Mouse (Mus musculus) midbrain, embryonic 11.5 days (tissue): Measurements from ENCODE around the gene Mfsd11. TPM values are rescaled to one million over a fixed set of nuclear protein-coding genes. Genes with fewer than 3 reads are reported as not detected.

ENCODE experiments used
- ATAC-seq: fragments of 200-750 bp; cut with Nextera tagmentation; 2 replicates; pipeline ENCODE4 v1.8.0; 2017; ENCODE audit warnings: moderate TSS enrichment, moderate library complexity; ENCODE audit not compliant: low FRiP score
- DNase-seq: peaks from one replicate; pipeline ENCODE4 v3.0.0; 2015; ENCODE audit warnings: low spot score; ENCODE audit errors: missing footprints
- H3K27ac ChIP-seq: fragments of 300-500 bp; sonication (generic); 2 replicates; pipeline ENCODE4 v1.5.1; 2014; ENCODE audit warnings: low read depth, low read length
- H3K27me3 ChIP-seq: fragments of 300-500 bp; sonication (generic); 2 replicates; pipeline ENCODE4 v1.6.1; 2014; ENCODE audit warnings: mild to moderate bottlenecking, low read length, moderate library complexity, mixed read lengths; ENCODE audit not compliant: control insufficient read depth, insufficient read depth
- H3K36me3 ChIP-seq: fragments of 300-500 bp; sonication (generic); 2 replicates; pipeline ENCODE4 v1.6.1; 2014; ENCODE audit warnings: mild to moderate bottlenecking, low read length, moderate library complexity, mixed read lengths; ENCODE audit not compliant: control insufficient read depth, insufficient read depth
- H3K4me1 ChIP-seq: fragments of 300-500 bp; sonication (generic); 2 replicates; pipeline ENCODE4 v1.6.1; 2014; ENCODE audit warnings: low read length; ENCODE audit not compliant: control insufficient read depth, insufficient read depth
- H3K4me2 ChIP-seq: fragments of 300-500 bp; sonication (generic); 2 replicates; pipeline ENCODE4 v1.6.1; 2014; ENCODE audit warnings: mild to moderate bottlenecking, moderate library complexity
- H3K4me3 ChIP-seq: fragments of 300-500 bp; sonication (generic); 2 replicates; pipeline ENCODE4 v1.5.1; 2014; ENCODE audit warnings: low read depth, low read length
- H3K9ac ChIP-seq: fragments of 300-500 bp; sonication (generic); 2 replicates; pipeline ENCODE4 v1.6.1; 2014; ENCODE audit warnings: low read length
- H3K9me3 ChIP-seq: fragments of 300-500 bp; sonication (generic); 2 replicates; pipeline ENCODE4 v1.6.1; 2016; ENCODE audit warnings: low read length; ENCODE audit not compliant: control insufficient read depth
- WGBS: fragments of 180-500 bp; shearing (Covaris S2); extraction: QIAGEN DNeasy Blood & Tissue Kit; methylation state at CpG from one replicate; pipeline ENCODE4 v1.1.7; 2014; 5-methylcytosine and 5-hydroxymethylcytosine counted together
- polyA plus RNA-seq: library from polyadenylated mRNA; unstranded; fragments of >200 nt; fragmentation: Nextera tagmentation; extraction: Ambion mirVana; gene quantifications from 2 replicates; pipeline ENCODE4 v1.2.1, GENCODE M21; 2014

Mfsd11 gene
- polyA plus RNA-seq, 1 experiment from 2014 or later = 30.3 TPM

GRCm38 (mm10) chr11:116810528-116810927, 41.7 kb upstream of the Mfsd11 start:
- Histone ChIP-seq H3K4me2 (peak overlapping the region; percentile 49), H3K4me1 (peaks cover 51% of the 10 kb centered on the region), H3K4me3 (no peak overlapping the region), H3K27me3 (no peaks in the 10 kb centered on the region), H3K27ac (peak overlapping the region; percentile 94), H3K9ac (peak overlapping the region; percentile 63), H3K36me3 (no peaks in the 10 kb centered on the region), H3K9me3 (no peaks in the 10 kb centered on the region)
- ATAC-seq (no peak), DNase-seq (no peak)
- WGBS = 32% methylated on average over 11 of the region's 11 CpGs

GRCm38 (mm10) chr11:116810983-116811901, 41.0 kb upstream of the Mfsd11 start:
- peaks cover 56% of the 10 kb centered on the region for H3K4me1 ChIP-seq
- H3K4me2 ChIP-seq = peak overlapping the region; percentile 49
- H3K9me3 ChIP-seq = no peaks in the 10 kb centered on the region
- H3K36me3 ChIP-seq = no peaks in the 10 kb centered on the region
- H3K27me3 ChIP-seq = no peaks in the 10 kb centered on the region
- H3K4me3 ChIP-seq = peak overlapping the region; percentile 28
- peak overlapping the region; percentile 94 for H3K27ac ChIP-seq
- DNase-seq = peak; percentile 96
- WGBS = 5% methylated on average over 30 of the region's 32 CpGs
- H3K9ac ChIP-seq = peak overlapping the region; percentile 63
- peak; percentile 90 for ATAC-seq

DNA sequence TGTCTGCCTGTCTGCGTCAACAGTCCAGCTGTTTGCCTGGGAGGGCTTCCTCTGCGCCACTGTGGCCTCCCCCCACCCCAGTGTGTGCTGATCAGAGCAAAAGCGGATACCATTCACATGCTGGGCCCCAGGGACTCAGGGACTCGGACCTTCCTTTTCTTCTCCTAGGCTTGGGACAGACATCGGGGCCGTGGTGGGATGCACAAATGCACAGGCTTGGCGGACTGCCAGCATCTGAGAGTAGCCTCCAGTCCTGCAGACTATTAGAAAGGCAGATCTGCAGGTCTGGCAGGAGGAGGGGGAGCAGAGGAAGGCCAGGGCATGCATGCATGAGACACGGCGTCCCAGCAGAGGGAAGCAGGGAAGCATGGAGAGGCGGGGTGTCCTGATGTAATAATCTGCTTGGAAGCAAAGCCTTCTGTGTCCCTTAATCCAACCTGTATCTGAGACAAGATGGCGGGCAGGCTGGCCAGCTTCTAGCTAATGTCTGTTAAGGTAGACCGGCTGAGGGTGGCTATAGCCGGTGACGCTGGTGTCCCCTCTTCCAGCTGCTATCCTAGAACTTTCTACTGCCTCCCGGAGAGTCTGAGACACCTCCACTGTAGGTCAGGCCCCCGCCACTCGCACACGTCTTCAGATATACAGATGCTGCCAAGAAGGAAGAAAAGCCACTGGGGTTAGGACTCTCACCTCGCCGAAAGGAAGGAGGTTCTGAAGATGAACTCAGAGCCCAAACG, 39.3 kb upstream of the Mfsd11 start:
- peak overlapping the region; percentile 94 for H3K27ac ChIP-seq
- H3K4me1 ChIP-seq = peaks cover 56% of the 10 kb centered on the region
- ATAC-seq = peak; percentile 27
- H3K9me3 ChIP-seq = no peaks in the 10 kb centered on the region
- H3K4me3 ChIP-seq = peak overlapping the region; percentile 10; the same call in 1 of the 2 replicates
- H3K9ac ChIP-seq = peak overlapping the region; percentile 27; the same call in 1 of the 2 replicates
- H3K36me3 ChIP-seq = no peaks in the 10 kb centered on the region
- 40% methylated on average over 21 of the region's 21 CpGs for WGBS
- no peaks in the 10 kb centered on the region for H3K27me3 ChIP-seq
- peak; percentile 93 for DNase-seq
- H3K4me2 ChIP-seq = peak overlapping the region; percentile 25; the same call in 1 of the 2 replicates

DNA sequence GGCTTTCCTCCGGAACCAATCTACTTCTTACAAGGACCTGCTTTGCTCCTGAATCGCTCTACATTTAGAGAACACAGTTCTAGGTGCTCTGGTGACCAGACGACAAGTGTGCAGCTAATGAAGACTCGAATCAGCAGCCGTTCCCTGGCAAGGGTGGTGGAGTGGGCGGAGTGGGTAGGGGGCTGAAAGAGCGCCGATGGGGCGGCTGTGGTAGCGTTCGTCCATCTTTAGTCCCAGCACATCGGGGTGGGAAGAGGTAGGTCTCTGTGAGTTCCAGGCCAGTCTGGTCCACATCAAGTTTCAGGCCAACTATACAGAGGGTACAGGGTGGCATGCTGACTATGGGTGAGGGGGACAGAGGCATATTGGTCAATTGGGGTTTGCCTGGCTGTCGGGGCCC, 38.6 kb upstream of the Mfsd11 start:
- ATAC-seq (no peak), DNase-seq (peak; percentile 88)
- Histone ChIP-seq H3K4me2 (0 out of 2 replicates have a peak overlapping the region, but pooled peaks have one; percentile 19), H3K36me3 (no peaks in the 10 kb centered on the region), H3K27me3 (no peaks in the 10 kb centered on the region), H3K9me3 (no peaks in the 10 kb centered on the region), H3K4me1 (peaks cover 56% of the 10 kb centered on the region), H3K4me3 (no peak overlapping the region), H3K27ac (peak overlapping the region; percentile 94), H3K9ac (peak overlapping the region; percentile 7; the same call in 1 of the 2 replicates)
- WGBS = 69% methylated on average over 13 of the region's 13 CpGs

DNA sequence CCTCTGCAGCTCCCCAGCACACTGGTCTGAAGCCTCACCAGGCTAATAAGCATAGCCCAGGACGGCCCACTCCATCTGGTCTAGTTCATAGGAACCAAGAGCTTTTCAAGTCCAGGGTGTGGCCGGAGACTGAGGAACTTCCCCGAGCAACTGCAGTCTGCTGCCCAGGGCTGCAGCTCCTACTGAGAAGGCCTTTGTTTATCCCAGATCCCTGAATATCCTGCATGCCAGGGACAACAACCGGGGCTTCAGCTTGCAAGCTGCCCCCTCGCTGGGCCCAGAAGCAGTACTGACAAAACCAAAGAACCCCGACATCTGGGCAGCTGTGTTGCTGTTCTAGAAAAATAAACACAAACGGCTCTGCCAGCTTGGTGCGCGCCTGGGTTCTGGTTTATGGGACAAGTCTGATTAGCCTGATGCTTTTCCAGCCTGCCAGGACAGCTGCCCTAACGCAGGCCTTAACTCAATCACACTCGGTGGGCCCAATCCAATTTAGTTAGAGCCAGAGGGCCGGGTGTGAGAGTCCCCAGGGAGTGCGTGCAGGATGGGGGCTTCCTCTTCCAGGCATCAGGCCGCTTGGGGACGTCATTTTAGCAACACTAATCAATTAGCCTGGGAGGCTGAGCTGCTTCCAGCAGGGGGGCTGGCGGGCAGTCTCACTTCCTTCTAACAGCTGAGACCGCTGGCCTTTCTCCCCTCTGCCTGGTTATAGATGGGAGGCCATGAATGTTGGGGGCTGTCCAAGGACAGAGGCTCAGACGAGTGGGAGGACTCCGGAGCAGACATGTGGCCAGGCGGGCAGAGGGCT, 38.0 kb upstream of the Mfsd11 start:
- Histone ChIP-seq H3K36me3 (no peaks in the 10 kb centered on the region), H3K4me1 (peaks cover 56% of the 10 kb centered on the region), H3K27me3 (no peaks in the 10 kb centered on the region), H3K27ac (peak overlapping the region; percentile 94), H3K4me2 (peak overlapping the region; percentile 20; the same call in 1 of the 2 replicates), H3K9ac (peak overlapping the region; percentile 49), H3K9me3 (no peaks in the 10 kb centered on the region), H3K4me3 (no peak overlapping the region)
- ATAC-seq (no peak; the same call in 1 of the 2 replicates), DNase-seq (peak; percentile 96)
- whole genome bisulfite sequencing = 5% methylated on average over 20 of the region's 20 CpGs

DNA sequence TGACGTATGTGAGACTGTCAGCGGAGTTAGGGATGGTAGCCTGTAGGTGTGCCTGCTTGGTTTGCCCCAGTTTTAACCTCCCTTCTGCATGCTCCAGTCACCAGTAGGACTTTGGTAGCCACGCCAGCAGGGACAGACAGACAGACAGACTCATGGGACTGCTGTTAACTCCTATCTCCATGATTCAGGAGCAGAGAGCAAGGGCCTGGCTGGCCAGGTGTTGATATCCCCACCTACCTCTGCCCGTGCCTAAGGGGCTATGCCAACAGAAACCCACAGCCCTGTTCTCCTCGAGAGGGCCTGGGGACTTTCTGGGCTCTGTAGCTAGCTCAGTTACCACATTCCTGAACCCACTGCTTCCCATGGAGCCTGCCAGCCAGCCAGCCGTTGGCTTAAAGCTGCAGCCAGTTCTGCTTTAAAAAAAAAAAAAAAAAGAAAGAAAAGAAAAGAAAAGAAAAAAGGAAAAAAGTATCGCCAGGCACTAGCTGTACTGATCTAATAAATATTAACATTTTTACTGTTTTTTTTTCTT, 37.3 kb upstream of the Mfsd11 start:
- WGBS = 26% methylated on average over 7 of the region's 7 CpGs
- Histone ChIP-seq H3K4me1 (peaks cover 55% of the 10 kb centered on the region), H3K4me2 (peak overlapping the region; percentile 20; the same call in 1 of the 2 replicates), H3K27me3 (no peaks in the 10 kb centered on the region), H3K27ac (peak overlapping the region; percentile 94), H3K9ac (peak overlapping the region; percentile 49; the same call in 1 of the 2 replicates), H3K4me3 (no peak overlapping the region), H3K9me3 (no peaks in the 10 kb centered on the region), H3K36me3 (no peaks in the 10 kb centered on the region)
- no peak for ATAC-seq
- peak; percentile 90 for DNase-seq

DNA sequence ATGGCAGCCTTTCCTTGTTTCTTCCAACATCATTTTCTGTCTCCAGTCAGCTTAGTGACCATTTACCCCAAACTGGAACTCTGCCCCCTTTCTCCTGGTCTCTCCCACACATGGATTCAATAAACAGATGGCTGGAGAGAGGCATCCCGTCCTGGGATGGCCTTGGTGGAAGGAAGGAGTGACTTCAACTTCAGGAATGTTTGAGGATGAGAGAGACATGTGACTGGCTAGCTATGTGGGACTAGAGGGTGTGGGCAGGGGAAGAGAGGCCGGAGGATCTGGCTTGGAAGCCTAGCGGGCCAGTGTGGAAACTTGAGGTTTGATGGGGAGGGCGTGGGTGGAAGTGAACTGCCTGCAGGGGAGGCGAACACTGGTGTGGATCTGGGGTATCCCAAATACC, 35.5 kb upstream of the Mfsd11 start:
- H3K9me3 ChIP-seq = no peaks in the 10 kb centered on the region
- H3K4me3 ChIP-seq = no peak overlapping the region
- WGBS = 77% methylated on average over 5 of the region's 5 CpGs
- no peaks in the 10 kb centered on the region for H3K27me3 ChIP-seq
- no peaks in the 10 kb centered on the region for H3K36me3 ChIP-seq
- ATAC-seq (no peak), DNase-seq (no peak)
- peaks cover 47% of the 10 kb centered on the region for H3K4me1 ChIP-seq
- H3K27ac ChIP-seq = no peak overlapping the region
- H3K4me2 ChIP-seq = no peak overlapping the region
- H3K9ac ChIP-seq = no peak overlapping the region

- Histone ChIP-seq H3K9me3 (no peaks in the 10 kb centered on the region), H3K4me2 (no peak overlapping the region), H3K27me3 (no peaks in the 10 kb centered on the region), H3K4me3 (no peak overlapping the region), H3K4me1 (peaks cover 43% of the 10 kb centered on the region), H3K27ac (no peak overlapping the region), H3K9ac (no peak overlapping the region), H3K36me3 (no peaks in the 10 kb centered on the region)
- WGBS = 94% methylated on average over 5 of the region's 5 CpGs
- DNase-seq (no peak), ATAC-seq (no peak)
These were observed 34.7 kb upstream of the Mfsd11 start for GRCm38 (mm10) chr11:116817567-116817966.
